Mouse (Mus musculus) activated CD4-positive, CD25-positive, alpha-beta regulatory T cell, adult 4 months (primary cell): Measurements from ENCODE around the gene Cox8a. TPM values are rescaled to one million over a fixed set of nuclear protein-coding genes. Genes with fewer than 3 reads are reported as not detected.

Source experiments
- ATAC-seq: one replicate; pipeline ENCODE4 v1.8.0; 2017
- polyA plus RNA-seq, 2 experiments: library from polyadenylated mRNA; unstranded; fragments of 100-300 nt; shearing (Covaris generic); gene quantifications; one replicate each; pipeline ENCODE4 v1.2.1; 2017

Cox8a gene
- polyA plus RNA-seq, 2 experiments from 2014 or later = 387 to 411 TPM

GRCm38 (mm10) chr19:7222196-7222595, 4.8 kb upstream of the Cox8a start:
- ATAC-seq = no peak

GRCm38 (mm10) chr19:7218753-7219152, 1.3 kb upstream of the Cox8a start:
- no peak for ATAC-seq

- ATAC-seq = no peak
These were observed 481 bp upstream of the Cox8a start for GRCm38 (mm10) chr19:7217926-7218267.

DNA sequence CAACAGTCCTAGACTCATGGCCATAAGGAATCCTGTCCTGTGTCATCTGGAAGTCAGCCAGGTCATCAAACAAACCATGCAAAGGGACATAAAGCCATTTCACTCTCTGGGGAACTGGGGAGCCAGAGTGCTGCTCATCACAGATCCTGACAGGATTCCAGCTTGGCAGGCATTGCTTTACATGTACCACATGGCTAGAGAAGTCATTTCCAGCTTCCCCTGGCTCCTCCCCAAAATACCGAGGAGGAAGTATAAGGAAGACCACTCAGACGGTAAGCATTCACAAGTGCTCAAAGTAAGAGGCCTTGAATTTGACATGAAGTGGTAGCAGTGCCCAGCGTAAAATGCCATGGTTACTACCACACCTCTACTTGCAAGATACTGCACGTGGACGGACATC, 2.9 kb downstream of the Cox8a start:
- ATAC-seq = no peak

DNA sequence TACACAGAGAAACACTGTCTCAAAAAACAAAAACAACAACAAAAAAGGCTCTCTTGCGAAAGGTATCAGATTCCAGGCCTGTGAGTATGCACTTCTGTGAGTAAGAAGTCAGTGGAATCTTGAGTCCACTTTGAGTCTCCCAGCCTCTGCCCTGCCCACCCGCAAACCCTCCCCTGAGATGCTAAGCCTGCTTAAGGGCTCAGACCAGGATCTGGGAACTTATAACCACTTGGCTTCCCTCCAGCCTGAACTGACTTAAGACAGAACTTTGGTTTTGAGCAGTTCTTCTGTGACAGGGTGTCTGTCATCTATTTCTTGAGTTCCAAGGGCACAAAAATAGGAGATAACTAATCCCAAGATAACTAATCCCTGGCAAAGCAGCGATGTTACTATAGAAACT, 4.4 kb downstream of the Cox8a start:
- ATAC-seq = no peak

- no peak for ATAC-seq
These were observed 5.2 kb downstream of the Cox8a start for GRCm38 (mm10) chr19:7212216-7212615.

GRCm38 (mm10) chr19:7209907-7210646, 7.3 kb downstream of the Cox8a start:
- ATAC-seq = no peak

DNA sequence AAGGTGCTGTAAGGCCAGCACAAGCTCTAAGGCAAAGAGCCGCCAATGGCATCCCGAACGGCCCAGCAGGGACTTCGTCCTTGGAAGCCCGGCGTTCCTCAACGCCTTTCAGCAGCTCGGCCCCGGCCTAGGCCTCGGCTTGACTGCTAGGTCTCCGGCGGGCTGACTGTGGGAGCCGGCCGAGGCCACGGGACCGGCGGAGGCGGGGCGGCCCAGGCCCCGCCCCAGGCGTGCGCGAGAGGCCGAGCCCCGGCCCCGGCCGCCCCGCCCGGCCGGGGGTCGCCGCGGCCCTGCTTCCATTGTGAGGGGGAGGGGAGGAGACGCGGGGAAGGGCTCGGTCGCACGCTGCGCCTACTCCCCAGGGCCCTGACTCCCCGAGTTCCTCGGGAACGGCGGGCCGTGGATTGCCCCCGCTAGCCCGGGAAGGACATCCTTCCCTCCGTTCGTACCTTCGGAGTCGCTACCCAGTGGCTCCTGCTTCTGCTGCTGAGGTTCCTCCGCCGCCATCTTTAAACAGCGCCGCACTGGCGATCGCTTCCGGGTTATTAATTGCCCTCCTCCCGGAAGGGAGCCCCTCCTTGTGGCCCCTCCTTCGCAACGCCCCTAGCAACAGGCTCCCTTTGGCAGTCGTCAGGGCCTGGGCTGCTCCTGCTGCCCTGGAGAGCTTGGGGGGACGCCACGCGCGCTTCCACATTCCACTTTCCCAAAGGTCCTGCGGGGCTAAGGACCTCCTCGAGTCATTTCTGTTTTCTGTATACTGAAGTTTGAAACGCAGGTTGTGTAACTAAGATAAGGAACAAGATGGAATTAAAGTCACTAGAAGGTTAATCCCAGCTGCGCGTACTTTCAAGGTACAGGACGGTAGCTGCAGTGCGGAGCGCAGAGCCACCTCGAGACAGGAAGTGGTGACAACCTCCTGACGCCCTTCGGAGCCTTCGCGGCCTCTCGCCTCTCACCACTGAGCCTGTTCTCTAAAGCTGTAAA, 11.4 kb downstream of the Cox8a start, which contains the start of gene Otub1:
Otub1 (minus strand) TSS at position 564 of the 984 bp plus-strand sequence.
- ATAC-seq = peak; percentile 92

DNA sequence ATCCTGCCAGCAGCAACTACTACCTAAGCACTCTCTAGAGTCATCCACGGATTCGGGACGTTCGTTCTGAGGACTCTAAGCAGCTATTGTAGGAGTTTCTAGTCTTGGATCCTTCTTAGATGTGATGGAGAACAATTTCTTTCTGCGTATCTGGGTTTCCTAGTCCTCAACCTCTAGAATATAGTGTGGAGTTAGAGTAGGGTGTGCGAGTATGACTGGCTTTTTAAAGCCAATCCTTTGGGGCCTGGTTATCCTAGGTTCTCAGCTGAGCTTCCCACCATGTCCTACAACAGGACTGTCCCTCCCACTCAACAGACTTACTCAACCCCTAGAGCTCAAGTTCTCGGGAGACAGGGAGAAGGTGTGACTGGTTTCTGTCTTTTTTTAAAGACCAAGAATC, 12.1 kb downstream of the Cox8a start:
- ATAC-seq = no peak

DNA sequence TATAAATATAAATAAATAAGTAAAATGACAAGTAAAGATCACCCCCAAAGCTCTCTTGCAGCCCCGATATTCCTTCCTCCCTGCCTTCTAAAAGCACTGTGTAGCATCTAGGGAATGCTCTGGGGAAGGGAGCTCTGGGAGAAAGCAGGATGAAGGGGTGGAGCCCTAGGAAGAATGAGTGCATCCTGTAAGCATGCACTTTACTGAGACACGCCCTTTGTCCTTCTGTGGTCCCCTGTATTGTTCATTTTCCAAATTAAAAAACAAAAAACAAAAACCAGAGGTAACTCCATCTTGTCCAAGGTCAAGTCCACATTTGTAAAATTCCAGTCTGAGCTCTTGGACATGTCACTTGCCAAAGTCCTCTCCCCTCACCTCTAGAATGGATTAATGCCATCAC, 12.5 kb downstream of the Cox8a start:
- ATAC-seq = no peak

- no peak for ATAC-seq
These were observed 17.0 kb downstream of the Cox8a start for GRCm38 (mm10) chr19:7200427-7200826.

DNA sequence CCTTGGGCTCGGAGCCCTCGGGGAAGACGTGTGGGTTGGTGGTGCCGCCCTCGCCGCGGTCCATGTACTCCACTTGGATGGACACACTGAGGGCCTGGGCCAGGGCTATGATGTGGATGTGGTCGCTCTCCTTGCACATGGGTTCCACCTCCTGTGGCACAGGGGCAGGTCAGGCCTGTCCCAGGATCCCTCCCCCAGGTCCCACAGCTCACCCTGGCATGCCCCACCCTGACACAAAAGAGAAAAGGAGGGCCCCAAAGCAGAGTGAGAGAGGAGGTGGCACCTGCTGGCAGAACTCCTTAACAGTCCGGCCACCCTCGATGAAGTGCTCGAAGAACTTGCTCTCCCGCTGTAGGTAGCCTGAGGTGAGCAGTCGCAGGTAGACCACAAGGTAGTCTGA, 18.3 kb downstream of the Cox8a start:
- no peak for ATAC-seq

DNA sequence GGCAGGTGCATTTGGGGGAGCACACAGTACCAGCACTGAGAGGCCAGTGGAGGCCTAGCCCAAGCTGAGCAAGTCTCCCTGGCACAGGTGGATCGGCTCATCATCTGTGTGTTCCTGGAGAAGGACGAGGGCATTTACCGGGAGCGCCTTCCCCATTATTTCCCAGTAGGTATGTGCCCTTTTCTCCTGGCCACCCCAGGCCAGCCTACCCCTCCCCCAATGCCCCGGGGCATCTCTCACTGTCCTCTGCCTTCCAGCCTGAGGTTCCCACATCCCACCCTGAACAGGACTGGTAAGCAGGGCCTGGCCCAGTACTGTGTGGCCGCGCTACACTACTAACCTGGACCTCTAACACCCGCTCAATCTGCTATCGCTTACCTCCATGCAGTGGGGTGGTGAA, 20.0 kb downstream of the Cox8a start:
- no peak for ATAC-seq

DNA sequence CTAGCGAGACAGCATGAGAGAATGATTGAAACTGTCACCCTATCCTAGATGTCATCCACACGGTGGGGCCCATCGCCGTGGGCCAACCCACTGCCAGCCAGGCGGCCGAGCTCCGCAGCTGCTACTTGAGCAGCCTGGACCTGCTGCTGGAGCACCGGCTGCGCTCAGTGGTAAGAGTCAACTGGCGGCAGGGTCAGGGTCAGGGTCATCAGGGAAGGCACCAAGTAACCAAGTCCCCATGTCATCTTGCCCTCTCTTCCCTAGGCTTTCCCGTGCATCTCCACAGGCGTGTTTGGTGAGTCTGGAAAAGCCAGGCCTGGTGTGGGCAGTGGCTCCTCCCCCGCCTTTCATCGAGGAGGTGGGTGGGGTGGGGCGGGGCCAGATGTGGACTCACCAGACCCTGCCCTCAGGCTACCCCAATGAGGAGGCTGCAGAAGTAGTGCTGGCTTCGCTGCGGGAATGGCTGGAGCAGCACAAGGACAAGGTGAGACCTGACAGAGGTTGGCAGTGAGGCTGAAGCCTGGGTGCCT, 20.6 kb downstream of the Cox8a start:
- no peak for ATAC-seq

GRCm38 (mm10) chr19:7195900-7196728, 21.3 kb downstream of the Cox8a start:
- ATAC-seq = no peak

- ATAC-seq = no peak
These were observed 24.9 kb downstream of the Cox8a start for GRCm38 (mm10) chr19:7192561-7192967.

DNA sequence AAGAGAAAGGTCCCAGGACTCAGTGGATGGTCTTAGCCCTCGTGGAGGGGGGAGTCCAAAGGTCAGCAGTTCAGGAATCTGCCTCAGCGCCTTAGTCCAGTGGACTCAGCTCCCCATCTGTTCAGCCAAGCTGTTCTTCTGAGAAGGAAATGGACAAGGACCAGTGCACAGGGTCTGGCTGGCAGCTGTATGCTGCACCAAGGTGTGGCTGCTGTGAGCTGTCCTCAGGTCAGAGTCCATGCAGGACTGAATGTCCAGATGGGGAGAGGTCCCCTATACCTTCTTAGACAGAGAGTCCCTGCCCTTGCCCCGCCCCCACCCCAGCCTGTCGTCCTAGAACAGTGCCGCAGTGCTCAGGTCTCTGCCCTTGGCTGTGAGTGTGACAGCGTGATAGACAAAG, 25.8 kb downstream of the Cox8a start:
- ATAC-seq = no peak

- no peak for ATAC-seq
These were observed 26.4 kb downstream of the Cox8a start for GRCm38 (mm10) chr19:7190986-7191385.

DNA sequence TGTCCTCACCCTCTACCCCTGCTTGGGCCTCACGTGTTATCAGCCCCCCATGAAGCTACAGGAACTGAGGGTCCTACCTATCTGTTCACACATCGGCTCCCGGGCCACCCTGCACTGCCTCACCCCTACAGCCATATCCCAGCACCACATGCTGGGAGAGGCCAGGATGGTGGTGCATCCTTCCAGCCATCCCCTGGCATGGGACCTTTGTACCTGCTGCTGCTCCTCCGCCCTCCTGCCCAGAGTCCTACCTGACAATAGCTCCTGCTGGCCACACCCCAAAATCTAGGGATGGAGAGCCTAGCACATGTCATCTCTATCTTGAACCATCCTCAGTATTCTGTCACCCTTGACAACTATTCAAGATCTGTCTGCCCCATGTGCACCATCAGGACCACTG, 28.4 kb downstream of the Cox8a start:
- ATAC-seq = no peak

- no peak for ATAC-seq
These were observed 30.3 kb downstream of the Cox8a start for GRCm38 (mm10) chr19:7187157-7187556.

DNA sequence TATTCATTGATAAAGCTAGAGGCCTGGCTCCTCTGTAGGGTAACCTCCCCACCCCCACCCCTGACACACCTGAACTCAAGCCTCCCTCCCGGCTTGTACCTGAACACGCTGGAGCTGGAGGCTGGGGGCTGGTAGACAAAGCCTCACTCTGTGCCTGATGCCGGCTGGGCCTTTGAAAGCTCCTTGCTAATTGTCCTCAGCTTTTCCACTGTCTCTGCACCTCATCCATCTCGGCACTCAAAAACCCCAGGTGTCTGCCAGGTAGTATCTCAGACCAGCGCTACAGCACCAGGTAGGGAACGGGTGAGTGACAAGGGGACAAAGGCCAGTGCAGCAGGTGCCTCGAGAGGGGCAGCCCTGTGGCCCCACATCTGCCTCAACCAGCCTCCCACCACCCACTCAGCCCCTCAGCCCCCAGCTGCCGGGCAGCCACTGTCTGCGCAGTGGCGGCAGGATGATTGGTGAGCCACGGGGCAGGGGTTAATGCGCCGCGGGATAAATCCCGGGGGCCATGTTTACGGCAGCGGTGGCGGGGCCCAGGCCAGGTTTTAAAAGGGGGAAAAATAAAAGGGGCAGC, 31.6 kb downstream of the Cox8a start:
- no peak for ATAC-seq

DNA sequence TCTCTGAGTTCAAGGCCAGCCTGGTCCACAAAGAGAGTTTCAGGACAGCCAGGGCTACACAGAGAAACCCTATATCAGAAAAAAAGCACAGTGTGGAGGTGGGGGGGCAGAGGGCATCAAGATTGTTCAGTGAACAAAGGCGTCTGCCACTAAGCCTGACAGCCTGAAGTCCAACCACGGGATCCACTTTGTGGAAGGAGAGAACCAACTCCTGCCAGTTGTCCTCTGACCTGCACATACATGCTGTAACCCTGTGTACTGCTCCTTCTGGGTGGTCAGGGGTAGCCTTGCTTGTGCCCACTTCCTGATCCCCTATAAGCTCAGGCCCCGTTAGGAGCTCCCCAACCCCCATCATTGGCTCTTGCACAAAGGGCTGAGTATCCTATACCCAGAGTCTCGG, 32.4 kb downstream of the Cox8a start:
- no peak for ATAC-seq
